Mouse (Mus musculus) forebrain, embryonic 14.5 days (tissue): ENCODE results near the gene Commd1. TPM values are rescaled to one million over a fixed set of nuclear protein-coding genes. Genes with fewer than 3 reads are reported as not detected.

Source experiments
- ATAC-seq: fragments of 200-750 bp; cut with Nextera tagmentation; 2 replicates; pipeline ENCODE4 v1.8.0; 2017; ENCODE audit warnings: mild to moderate bottlenecking, moderate library complexity
- DNase-seq: peaks from one replicate; pipeline ENCODE4 v3.0.0-alpha.2; 2015; ENCODE audit warnings: low spot score
- H3K27ac ChIP-seq: fragments of 300-500 bp; sonication (generic); 2 replicates; pipeline ENCODE4 v1.5.1; 2014; ENCODE audit warnings: low read depth, mild to moderate bottlenecking, control low read depth, low read length, moderate library complexity
- H3K27me3 ChIP-seq: fragments of 300-500 bp; sonication (generic); replicated peaks from 2 replicates; pipeline ENCODE4 v1.6.1; 2014; ENCODE audit warnings: low read length, control low read depth, mixed read lengths; ENCODE audit not compliant: control insufficient read depth, insufficient read depth
- H3K36me3 ChIP-seq: fragments of 300-500 bp; sonication (generic); 2 replicates; pipeline ENCODE4 v1.6.1; 2014; ENCODE audit warnings: low read length, control low read depth; ENCODE audit not compliant: control insufficient read depth, insufficient read depth
- H3K4me1 ChIP-seq: fragments of 300-500 bp; sonication (generic); 2 replicates; pipeline ENCODE4 v1.6.1; 2014; ENCODE audit warnings: antibody characterized with exemption, low read length, control low read depth; ENCODE audit not compliant: control insufficient read depth, insufficient read depth
- H3K4me2 ChIP-seq: fragments of 300-500 bp; sonication (generic); 2 replicates; pipeline ENCODE4 v1.6.1; 2014; ENCODE audit warnings: mild to moderate bottlenecking, control low read depth, low read length
- H3K4me3 ChIP-seq: fragments of 300-500 bp; sonication (generic); 2 replicates; pipeline ENCODE4 v1.5.1; 2014; ENCODE audit warnings: low read depth, low read length, control low read depth
- H3K9ac ChIP-seq: fragments of 300-500 bp; sonication (generic); 2 replicates; pipeline ENCODE4 v1.6.1; 2014; ENCODE audit warnings: mild to moderate bottlenecking, low read length, control low read depth, moderate library complexity
- H3K9me3 ChIP-seq: fragments of 300-500 bp; sonication (generic); replicated peaks from 2 replicates; pipeline ENCODE4 v1.6.1; 2016; ENCODE audit warnings: low read length, control low read depth, mixed read lengths; ENCODE audit not compliant: control insufficient read depth
- WGBS: fragments of 180-500 bp; shearing (Covaris S2); extraction: QIAGEN DNeasy Blood & Tissue Kit; methylation state at CpG from one replicate; pipeline ENCODE4 v1.1.7; 2014; 5-methylcytosine and 5-hydroxymethylcytosine counted together
- polyA plus RNA-seq: library from polyadenylated mRNA; unstranded; fragments of >200 nt; fragmentation: Nextera tagmentation; extraction: Ambion mirVana; gene quantifications from 2 replicates; pipeline ENCODE4 v1.2.1, GENCODE M21; 2014

Gene Commd1
- polyA plus RNA-seq, 1 experiment from 2014 or later = 304 TPM

GRCm38 (mm10) chr11:22867691-22868090 is 114.5 kb downstream of the Commd1 start:
- no peak for ATAC-seq
- WGBS = 88% methylated on average over 5 of the region's 5 CpGs
- Histone ChIP-seq H3K4me2 (no peak overlapping the region), H3K4me3 (no peak overlapping the region), H3K36me3 (no peaks in the 10 kb centered on the region), H3K9ac (no peak overlapping the region), H3K27me3 (no peaks in the 10 kb centered on the region; the same call in 1 of the 2 replicates), H3K27ac (no peak overlapping the region), H3K4me1 (peaks cover 12% of the 10 kb centered on the region; the same call in 1 of the 2 replicates), H3K9me3 (no peaks in the 10 kb centered on the region)
- no peak for DNase-seq

GRCm38 (mm10) chr11:22865635-22866246 is 116.4 kb downstream of the Commd1 start:
- H3K4me3 ChIP-seq = no peak overlapping the region
- no peaks in the 10 kb centered on the region for H3K36me3 ChIP-seq
- DNase-seq (no peak), ATAC-seq (no peak)
- H3K9ac ChIP-seq = no peak overlapping the region
- H3K27ac ChIP-seq = no peak overlapping the region
- H3K9me3 ChIP-seq = no peaks in the 10 kb centered on the region
- peaks cover 10% of the 10 kb centered on the region for H3K27me3 ChIP-seq
- H3K4me1 ChIP-seq = peaks cover 12% of the 10 kb centered on the region; the same call in 1 of the 2 replicates
- 87% methylated on average over 7 of the region's 7 CpGs for WGBS
- no peak overlapping the region for H3K4me2 ChIP-seq

- no peak overlapping the region for H3K4me2 ChIP-seq
- no peaks in the 10 kb centered on the region for H3K9me3 ChIP-seq
- WGBS = 24% methylated on average over 8 of the region's 8 CpGs
- peak; percentile 45; the same call in 1 of the 2 replicates for ATAC-seq
- H3K9ac ChIP-seq = no peak overlapping the region
- peaks cover 23% of the 10 kb centered on the region for H3K27me3 ChIP-seq
- peaks cover 18% of the 10 kb centered on the region; the same call in 1 of the 2 replicates for H3K4me1 ChIP-seq
- peak; percentile 71 for DNase-seq
- peak overlapping the region; percentile 9; the same call in 1 of the 2 replicates for H3K27ac ChIP-seq
- H3K4me3 ChIP-seq = no peak overlapping the region
- no peaks in the 10 kb centered on the region for H3K36me3 ChIP-seq
These were observed 117.7 kb downstream of the Commd1 start for GRCm38 (mm10) chr11:22864305-22865060.

GRCm38 (mm10) chr11:22863581-22863980 is 118.6 kb downstream of the Commd1 start:
- no peak overlapping the region for H3K4me3 ChIP-seq
- H3K27ac ChIP-seq = peak overlapping the region; percentile 9; the same call in 1 of the 2 replicates
- H3K27me3 ChIP-seq = peaks cover 28% of the 10 kb centered on the region
- WGBS = 34% methylated on average over 4 of the region's 4 CpGs
- H3K4me2 ChIP-seq = no peak overlapping the region
- DNase-seq = no peak
- H3K9me3 ChIP-seq = no peaks in the 10 kb centered on the region
- no peak for ATAC-seq
- H3K4me1 ChIP-seq = peaks cover 22% of the 10 kb centered on the region
- H3K9ac ChIP-seq = no peak overlapping the region
- H3K36me3 ChIP-seq = no peaks in the 10 kb centered on the region

- peaks cover 25% of the 10 kb centered on the region for H3K4me1 ChIP-seq
- ATAC-seq = no peak
These were observed 120.9 kb downstream of the Commd1 start for GRCm38 (mm10) chr11:22861315-22861714.

GRCm38 (mm10) chr11:22860335-22861227 is 121.6 kb downstream of the Commd1 start, which contains the start of gene B3gnt2:
TSS of gene B3gnt2 (minus strand) at chr11:22860961.
- H3K4me2 ChIP-seq = peak within 1 kb of the TSS; percentile 77
- no peak for ATAC-seq

More at GRCm38 (mm10) chr11:22861315-22861714, 120.9 kb downstream of the Commd1 start:
- Histone ChIP-seq H3K27me3 (peaks cover 39% of the 10 kb centered on the region), H3K36me3 (no peaks in the 10 kb centered on the region), H3K27ac (no peak overlapping the region), H3K9me3 (no peaks in the 10 kb centered on the region), H3K9ac (no peak overlapping the region), H3K4me3 (no peak overlapping the region), H3K4me2 (no peak overlapping the region)
- 58% methylated on average over 4 of the region's 4 CpGs for WGBS
- no peak for DNase-seq

GRCm38 (mm10) chr11:22859633-22860334 is 122.4 kb downstream of the Commd1 start:
- peak; percentile 81 for DNase-seq
- H3K27ac ChIP-seq = no peak overlapping the region
- peak overlapping the region; percentile 68 for H3K4me3 ChIP-seq
- peak overlapping the region; percentile 64 for H3K9ac ChIP-seq
- ATAC-seq = peak; percentile 90
- under 1% methylated on average over 47 of the region's 55 CpGs for WGBS
- no peaks in the 10 kb centered on the region for H3K36me3 ChIP-seq
- H3K9me3 ChIP-seq = no peaks in the 10 kb centered on the region
- H3K4me2 ChIP-seq = peak overlapping the region; percentile 77
- H3K27me3 ChIP-seq = peaks cover 39% of the 10 kb centered on the region
- H3K4me1 ChIP-seq = peaks cover 23% of the 10 kb centered on the region

More at GRCm38 (mm10) chr11:22860335-22861227, 121.6 kb downstream of the Commd1 start, which contains the start of gene B3gnt2:
- Histone ChIP-seq H3K27ac (no peak within 1 kb of the TSS), H3K4me1 (peaks cover 25% of the 10 kb centered on the region), H3K9ac (peak within 1 kb of the TSS; percentile 64), H3K27me3 (peaks cover 39% of the 10 kb centered on the region), H3K36me3 (no peaks in the 10 kb centered on the region), H3K9me3 (no peaks in the 10 kb centered on the region), H3K4me3 (peak within 1 kb of the TSS; percentile 68)
- 7% methylated on average over 41 of the region's 41 CpGs for WGBS
- no peak for DNase-seq

- H3K9ac ChIP-seq = peak overlapping the region; percentile 64
- under 1% methylated on average over 21 of the region's 41 CpGs for WGBS
- peak; percentile 70 for ATAC-seq
- H3K4me2 ChIP-seq = peak overlapping the region; percentile 77
- peak overlapping the region; percentile 68 for H3K4me3 ChIP-seq
- no peaks in the 10 kb centered on the region for H3K36me3 ChIP-seq
- DNase-seq = no peak
- no peak overlapping the region for H3K27ac ChIP-seq
- no peaks in the 10 kb centered on the region for H3K9me3 ChIP-seq
- peaks cover 39% of the 10 kb centered on the region for H3K27me3 ChIP-seq
- H3K4me1 ChIP-seq = peaks cover 18% of the 10 kb centered on the region
These were observed 122.9 kb downstream of the Commd1 start for GRCm38 (mm10) chr11:22859301-22859632.
